Mouse (Mus musculus) urinary bladder, postnatal 36 days (tissue): Measurements from ENCODE around the gene Sypl.
A peak's percentile ranks its signal among the peaks of the same experiment; 100 is the strongest.
"Not testable (repeated sequence)": the region's sequence is repeated elsewhere in the genome, so short reads cannot be mapped to it uniquely, and the experiment has no call there.

Experiments
- DNase-seq, 2 experiments: peaks; one replicate each; pipeline ENCODE4 v3.0.0; 2022; ENCODE audit warnings: low spot score in 2 of 2, mixed read lengths in 1 of 2

Sypl gene

DNA sequence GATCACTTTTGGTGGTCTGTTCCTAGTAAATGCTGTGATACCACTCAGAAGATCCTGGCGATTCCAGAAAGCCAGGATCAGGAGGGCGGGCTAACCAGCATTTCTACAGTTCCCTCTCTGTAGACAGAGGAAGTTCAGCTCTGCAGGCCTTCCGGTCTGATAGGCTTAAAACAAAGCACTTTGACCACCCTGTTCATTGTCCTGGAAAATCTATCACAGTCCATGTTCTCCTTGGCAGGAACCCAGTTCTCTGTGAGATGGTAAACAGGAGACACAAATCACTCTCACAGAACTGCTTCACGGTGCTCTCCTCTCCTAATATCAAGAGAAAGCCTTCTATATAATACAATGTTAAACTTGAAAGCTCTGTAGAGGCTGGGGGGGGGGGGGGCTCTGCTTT lies 10.3 kb upstream of the Sypl start:
- DNase-seq: no peak

DNA sequence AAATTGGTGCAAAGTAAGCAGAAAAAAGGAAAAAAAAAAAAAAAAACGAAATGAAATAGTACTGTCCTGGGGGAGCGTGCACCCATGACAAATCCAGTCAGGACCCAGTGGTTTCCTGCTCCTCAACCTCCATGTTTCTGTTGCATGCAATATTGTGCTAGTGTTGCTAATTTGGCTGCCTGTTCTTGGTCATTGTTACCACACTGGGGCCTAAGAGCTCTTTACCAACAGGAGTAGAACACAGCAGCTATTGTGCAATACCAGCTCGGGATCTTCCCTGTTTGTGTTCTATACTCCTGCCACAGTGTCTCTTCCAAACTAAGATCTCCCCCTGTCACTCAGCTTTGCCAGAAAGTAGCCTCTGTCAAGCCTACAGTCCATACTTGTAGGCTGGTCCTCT lies 9.7 kb upstream of the Sypl start:
- DNase-seq: no peak

DNA sequence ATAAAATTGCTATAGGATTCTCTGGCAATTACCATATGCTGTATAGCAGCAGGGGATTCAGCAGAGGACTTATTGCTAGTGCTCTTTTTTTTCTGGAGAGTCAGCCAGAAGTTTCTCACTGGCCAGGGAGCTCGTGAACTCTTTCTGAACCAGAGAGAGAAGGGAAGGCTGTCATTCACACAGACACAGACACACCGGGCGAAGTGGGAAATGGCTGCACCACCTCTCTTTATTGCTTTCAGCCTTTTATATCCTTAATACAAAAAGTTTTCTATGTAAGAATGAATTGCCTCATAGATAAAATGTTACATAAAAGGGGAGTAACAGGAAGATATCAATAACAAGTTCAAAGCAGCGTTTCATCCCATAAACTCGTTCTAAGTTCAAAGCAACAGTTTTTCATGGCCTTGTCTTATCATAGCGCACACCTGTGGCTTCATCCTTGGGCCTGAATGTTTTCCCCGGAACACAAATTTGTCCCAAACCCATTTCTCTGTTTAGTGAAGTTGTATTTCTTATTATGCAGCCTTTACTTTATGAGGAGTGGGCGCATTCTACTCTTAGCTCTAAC lies 8.7 kb upstream of the Sypl start:
- DNase-seq: no peak

GRCm38 (mm10) chr12:32946376-32946775 lies 7.3 kb upstream of the Sypl start:
- DNase-seq: no peak

GRCm38 (mm10) chr12:32952416-32952815 lies 1.3 kb upstream of the Sypl start:
- peak; percentile 39 to 64 for DNase-seq

GRCm38 (mm10) chr12:32953066-32953465 lies 625 bp upstream of the Sypl start:
- DNase-seq: no peak

- no peak for DNase-seq
Measured at GRCm38 (mm10) chr12:32954216-32955021, 728 bp downstream of the Sypl start.

GRCm38 (mm10) chr12:32955037-32955436 lies 1.3 kb downstream of the Sypl start:
- DNase-seq: no peak

GRCm38 (mm10) chr12:32957211-32957610 lies 3.5 kb downstream of the Sypl start:
- DNase-seq: no peak

- DNase-seq: no peak
Measured at GRCm38 (mm10) chr12:32962132-32962531, 8.4 kb downstream of the Sypl start.

DNA sequence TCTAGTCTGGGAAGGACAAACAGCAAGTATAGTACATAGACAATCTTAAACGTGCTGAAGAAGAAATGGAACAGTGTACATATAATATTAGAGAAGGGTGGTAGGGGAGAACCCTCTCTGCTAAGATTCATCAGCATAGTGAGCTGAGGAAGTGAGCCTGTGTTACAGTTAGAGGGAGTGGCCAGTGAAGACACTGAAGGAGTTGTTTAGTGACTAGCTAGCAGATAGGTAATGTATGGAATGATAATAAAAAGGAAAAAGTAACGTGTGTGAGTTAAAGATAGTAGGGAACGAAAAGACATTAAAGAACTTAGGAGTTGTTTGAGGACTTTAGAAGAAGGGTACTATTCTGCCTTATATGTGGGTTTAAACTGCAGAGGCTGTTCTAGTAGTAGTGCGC lies 10.2 kb downstream of the Sypl start:
- no peak for DNase-seq

GRCm38 (mm10) chr12:32972287-32972686 lies 18.6 kb downstream of the Sypl start:
- no peak for DNase-seq

DNA sequence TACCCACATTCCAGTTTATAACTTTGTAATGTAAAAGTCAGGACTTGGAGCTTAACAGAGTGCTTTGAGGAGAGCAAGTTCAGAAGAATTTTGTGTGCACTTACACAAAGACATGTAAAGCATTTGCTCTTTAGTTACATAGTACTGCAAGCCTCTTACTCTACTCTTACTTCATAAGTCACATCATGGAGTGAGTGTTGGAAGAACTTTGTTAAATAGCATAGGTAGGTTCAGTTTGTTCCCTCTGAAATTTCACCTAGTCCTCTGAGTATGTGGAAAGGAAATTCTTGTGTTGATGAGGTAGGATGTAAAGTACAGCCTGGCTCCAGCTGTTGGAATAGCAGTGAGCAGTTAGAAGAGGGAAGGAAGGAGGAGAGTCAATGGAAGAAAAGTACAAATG lies 21.2 kb downstream of the Sypl start:
- no peak for DNase-seq

DNA sequence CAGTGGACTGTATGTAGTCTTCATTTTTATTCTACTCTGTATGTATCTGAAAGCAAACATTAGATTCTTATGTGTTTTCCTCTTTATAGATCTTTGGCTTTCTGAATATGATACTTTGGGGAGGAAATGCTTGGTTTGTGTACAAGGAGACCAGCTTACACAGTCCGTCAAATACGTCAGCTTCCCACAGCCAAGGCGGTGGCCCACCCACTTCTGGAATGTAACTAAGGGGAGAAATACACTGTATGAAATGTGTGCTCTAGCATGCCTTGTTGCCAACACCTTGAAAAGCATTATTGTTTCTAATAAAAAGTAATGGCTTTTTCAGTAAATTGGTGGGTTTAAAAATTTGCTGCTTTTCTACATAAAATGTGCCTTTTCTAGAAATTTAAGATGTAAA lies 21.8 kb downstream of the Sypl start:
- DNase-seq: no peak

GRCm38 (mm10) chr12:32982631-32983030 lies 28.9 kb downstream of the Sypl start:
- no peak for DNase-seq

DNA sequence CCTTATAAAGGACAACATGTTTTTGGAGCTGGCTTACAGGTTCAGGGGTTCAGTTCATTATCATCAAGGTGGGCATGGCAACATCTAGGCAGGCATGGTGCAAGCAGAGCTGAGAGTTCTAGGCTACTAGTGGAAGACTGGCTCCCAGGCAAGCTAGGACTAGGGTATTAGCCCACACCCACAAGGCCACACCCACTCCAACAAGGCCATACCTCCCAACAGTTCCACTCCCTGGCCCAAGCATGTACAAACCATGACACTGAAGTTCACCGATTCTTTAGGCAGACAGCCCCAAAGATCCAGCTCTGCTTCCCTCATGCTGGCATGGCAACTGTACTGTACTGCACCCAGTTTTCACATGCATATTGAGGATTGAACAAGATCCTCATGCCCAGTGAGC lies 29.4 kb downstream of the Sypl start:
- no peak for DNase-seq

DNA sequence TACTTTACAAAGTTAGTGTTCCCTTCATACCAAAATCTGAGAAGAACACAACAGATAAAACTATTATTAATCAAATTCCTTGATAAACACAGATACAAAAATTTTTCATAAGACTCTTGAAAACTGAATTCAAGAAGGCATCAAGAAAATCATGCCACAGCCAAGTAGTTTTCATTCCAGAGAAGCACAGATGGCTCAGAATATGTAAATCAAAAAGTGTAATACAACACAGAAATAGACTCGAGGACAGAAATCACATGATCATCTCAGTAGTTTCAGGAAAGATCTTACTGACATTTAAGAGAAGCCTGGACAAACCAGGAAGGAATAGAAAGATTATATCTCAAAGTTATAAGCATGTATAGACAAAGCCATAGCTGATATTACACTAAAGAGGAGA lies 32.6 kb downstream of the Sypl start:
- no peak for DNase-seq

- no peak for DNase-seq
Measured at GRCm38 (mm10) chr12:32989731-32990130, 36.0 kb downstream of the Sypl start.

DNA sequence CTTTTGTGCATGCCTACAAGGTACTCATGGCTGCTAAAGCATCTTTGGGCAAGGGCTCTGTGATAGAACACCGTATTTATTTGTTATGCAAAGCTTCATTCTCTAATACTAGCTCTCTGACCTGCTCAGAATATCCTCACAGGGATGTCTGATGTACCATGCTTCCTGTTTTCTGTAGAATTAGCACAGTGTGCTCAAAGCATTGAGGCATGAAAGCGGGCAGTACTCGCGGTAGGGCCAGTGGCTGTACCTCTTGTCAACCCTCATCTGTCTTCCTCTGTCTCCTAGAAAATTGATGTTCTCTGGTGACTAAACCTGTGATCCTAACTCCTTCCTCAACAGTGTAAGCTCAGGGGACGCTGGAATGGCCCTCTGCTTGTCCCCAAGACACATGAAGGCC lies 40.4 kb downstream of the Sypl start:
- DNase-seq: no peak

DNA sequence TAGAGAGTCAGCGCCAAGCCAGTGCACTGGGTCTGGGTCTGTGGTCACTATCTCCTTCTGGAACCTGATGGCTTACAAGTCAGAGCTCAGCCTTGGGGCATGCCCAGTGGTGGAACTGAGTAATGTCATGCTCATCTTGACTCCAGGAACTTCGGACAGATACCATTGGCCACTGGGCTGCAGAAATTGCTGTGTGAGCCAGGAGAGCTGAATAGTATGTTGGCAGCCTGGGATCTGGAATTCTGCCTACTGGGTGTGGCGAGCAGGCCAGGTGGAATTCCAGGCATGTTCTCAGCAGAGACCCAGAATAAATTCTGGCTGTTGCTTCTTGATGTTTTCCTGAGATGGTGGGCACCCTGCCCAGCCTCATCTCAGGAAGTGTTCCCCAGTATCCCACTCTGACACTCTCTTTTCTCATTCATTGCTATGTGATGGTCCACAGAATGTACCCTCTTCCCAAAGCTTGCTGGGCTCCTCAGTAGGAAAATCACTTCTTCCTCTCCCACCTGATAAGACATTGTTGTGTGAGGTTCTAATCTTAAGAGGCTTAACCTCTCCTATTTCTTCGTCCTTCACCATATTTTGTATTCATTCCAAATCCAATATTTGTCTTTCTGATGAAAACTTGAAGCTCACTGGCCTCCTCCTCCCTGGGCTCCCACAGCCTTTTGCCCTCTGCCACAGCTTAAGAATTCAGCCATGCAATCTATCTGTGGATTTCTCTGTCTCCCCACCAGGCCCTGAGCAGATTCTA lies 41.6 kb downstream of the Sypl start:
- DNase-seq: no peak

DNA sequence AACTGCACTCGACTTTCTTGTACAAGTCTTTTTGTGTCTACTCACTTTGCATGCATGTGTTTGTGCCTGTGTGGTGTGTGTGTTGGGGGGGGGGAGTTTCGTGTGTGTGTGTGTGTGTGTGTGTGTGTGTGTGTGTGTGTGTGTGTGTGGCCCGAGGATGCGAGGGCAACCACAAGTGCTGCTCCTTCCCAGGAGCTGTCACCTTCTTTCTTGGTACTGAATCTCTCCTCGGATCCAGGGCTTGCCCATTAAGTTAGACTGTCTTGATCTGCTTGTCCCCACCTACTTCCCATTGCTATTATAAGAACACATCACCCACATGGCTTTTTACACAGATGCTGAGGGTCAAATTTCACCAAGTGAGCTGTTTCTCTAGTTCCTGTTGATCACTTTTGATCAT lies 45.1 kb downstream of the Sypl start:
- no peak for DNase-seq

GRCm38 (mm10) chr12:32999778-33000177 lies 46.1 kb downstream of the Sypl start:
- DNase-seq: not testable (repeated sequence)

- DNase-seq: no peak
Measured at GRCm38 (mm10) chr12:33000402-33000801, 46.7 kb downstream of the Sypl start.
